ENCODE assay signal across 8 mouse cellular contexts in the genomic region with DNA sequence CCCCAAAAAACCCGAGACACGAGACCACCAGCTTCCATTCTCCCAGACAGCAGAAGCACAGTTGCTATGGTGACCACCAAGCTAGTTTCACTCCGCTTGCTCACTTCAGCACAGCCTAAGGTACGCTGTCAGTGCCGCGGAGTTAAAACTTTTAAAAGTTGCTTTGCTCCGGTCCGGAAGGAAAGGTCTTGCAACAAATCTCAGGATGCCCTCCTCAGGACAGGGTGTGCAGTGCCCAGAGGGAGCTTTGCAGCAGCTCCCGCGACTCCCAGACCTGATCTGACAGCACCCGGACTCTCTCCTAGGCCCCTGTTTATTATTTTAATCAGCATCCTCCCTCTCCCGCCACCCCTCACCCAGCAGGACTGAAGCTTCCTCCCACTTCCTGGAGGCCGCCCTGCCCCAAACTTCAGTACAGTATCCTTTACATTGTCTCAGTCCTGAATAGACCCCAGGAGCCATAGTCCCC.
DNase-seq lines count a peak whose midpoint lies in the region; ATAC-seq and TF ChIP-seq lines count a peak whose summit lies in the region.

No protein-coding gene starts in this region.

- peak; percentile 7 for TF ChIP-seq CTCF in ES-Bruce4 (IDR thresholded peaks at IDR 0.05; ENCODE audit: low read depth, low read length)

- peak overlapping the region; percentile 65 for H3K9ac ChIP-seq in ES-Bruce4 (ENCODE audit: low read depth, poor library complexity, severe bottlenecking)
- 0 out of 2 replicates have a peak overlapping the region, but pooled peaks have one; percentile 7 for H3K9ac ChIP-seq in forebrain, embryonic 15.5 days (replicated peaks)
- no peak overlapping the region for H3K9ac ChIP-seq in hindbrain, embryonic 16.5 days (ENCODE audit: low read depth, low read length)
- H3K9ac ChIP-seq in liver, embryonic 11.5 days (ENCODE audit: low read depth, low read length) = peak overlapping the region; percentile 37; the same call in 1 of the 2 replicates
- H3K9ac ChIP-seq in midbrain, embryonic 15.5 days = no peak overlapping the region

- H3K9me3 ChIP-seq in ES-Bruce4 (replicated peaks; ENCODE audit: control insufficient read depth, insufficient read depth, low read length, poor library complexity, severe bottlenecking) = no peaks in the 10 kb centered on the region
- H3K9me3 ChIP-seq in forebrain, embryonic 15.5 days = no peaks in the 10 kb centered on the region
- no peaks in the 10 kb centered on the region for H3K9me3 ChIP-seq in hindbrain, embryonic 16.5 days (ENCODE audit: control insufficient read depth, low read length)
- H3K9me3 ChIP-seq in liver, embryonic 11.5 days (ENCODE audit: control insufficient read depth, low read length) = no peaks in the 10 kb centered on the region
- H3K9me3 ChIP-seq in midbrain, embryonic 15.5 days = no peaks in the 10 kb centered on the region

- ATAC-seq in forebrain, embryonic 15.5 days (replicated peaks) = peak; percentile 89
- peak; percentile 90 for ATAC-seq in hindbrain, embryonic 16.5 days
- peak; percentile 74 for ATAC-seq in liver, embryonic 11.5 days (replicated peaks; ENCODE audit: low FRiP score)
- ATAC-seq in midbrain, embryonic 15.5 days (replicated peaks) = peak; percentile 94

- TF ChIP-seq EP300 in ES-Bruce4 (IDR thresholded peaks at IDR 0.05; ENCODE audit: insufficient read depth, low read depth, low read length) = peak; percentile 95

- no peaks in the 10 kb centered on the region for H3K27me3 ChIP-seq in ES-Bruce4 (ENCODE audit: control insufficient read depth, insufficient read depth, low read length, poor library complexity, severe bottlenecking)
- H3K27me3 ChIP-seq in forebrain, embryonic 15.5 days = peaks cover 9% of the 10 kb centered on the region; the same call in 1 of the 2 replicates
- no peaks in the 10 kb centered on the region for H3K27me3 ChIP-seq in hindbrain, embryonic 16.5 days (replicated peaks; ENCODE audit: control insufficient read depth, insufficient read depth, low read length)
- no peaks in the 10 kb centered on the region for H3K27me3 ChIP-seq in liver, embryonic 11.5 days (replicated peaks; ENCODE audit: control insufficient read depth, insufficient read depth, low read length)
- H3K27me3 ChIP-seq in midbrain, embryonic 15.5 days (replicated peaks) = no peaks in the 10 kb centered on the region

- H3K4me1 ChIP-seq in ES-Bruce4 (ENCODE audit: control insufficient read depth, insufficient read depth, low read length) = peaks cover 2% of the 10 kb centered on the region
- peaks cover 35% of the 10 kb centered on the region for H3K4me1 ChIP-seq in forebrain, embryonic 15.5 days
- H3K4me1 ChIP-seq in hindbrain, embryonic 16.5 days (ENCODE audit: control insufficient read depth, insufficient read depth, low read depth, low read length) = peaks cover 18% of the 10 kb centered on the region
- peaks cover 4% of the 10 kb centered on the region for H3K4me1 ChIP-seq in liver, embryonic 11.5 days (replicated peaks; ENCODE audit: control insufficient read depth, insufficient read depth, low read length)
- peaks cover 12% of the 10 kb centered on the region for H3K4me1 ChIP-seq in midbrain, embryonic 15.5 days

- peak overlapping the region; percentile 92 for H3K27ac ChIP-seq in ES-Bruce4 (ENCODE audit: insufficient read depth, low read length)
- H3K27ac ChIP-seq in forebrain, embryonic 15.5 days (replicated peaks) = no peak overlapping the region
- H3K27ac ChIP-seq in hindbrain, embryonic 16.5 days (ENCODE audit: low read depth, low read length) = no peak overlapping the region
- no peak overlapping the region for H3K27ac ChIP-seq in liver, embryonic 11.5 days (ENCODE audit: low read depth, low read length)
- no peak overlapping the region for H3K27ac ChIP-seq in midbrain, embryonic 15.5 days

- peak overlapping the region; percentile 44 for H3K4me2 ChIP-seq in forebrain, embryonic 15.5 days (replicated peaks)
- H3K4me2 ChIP-seq in hindbrain, embryonic 16.5 days (ENCODE audit: low read length) = peak overlapping the region; percentile 50
- peak overlapping the region; percentile 78 for H3K4me2 ChIP-seq in liver, embryonic 11.5 days
- peak overlapping the region; percentile 42 for H3K4me2 ChIP-seq in midbrain, embryonic 15.5 days

- no peak for TF ChIP-seq POLR2A in ES-Bruce4 (IDR thresholded peaks at IDR 0.05; ENCODE audit: insufficient read depth, low read length)

- H3K36me3 ChIP-seq in ES-Bruce4 (ENCODE audit: control insufficient read depth, insufficient read depth, low read length, poor library complexity, severe bottlenecking) = 0 out of 2 replicates have a peak, but pooled peaks cover 4% of the 10 kb centered on the region
- no peaks in the 10 kb centered on the region for H3K36me3 ChIP-seq in forebrain, embryonic 15.5 days
- H3K36me3 ChIP-seq in hindbrain, embryonic 16.5 days (ENCODE audit: control insufficient read depth, insufficient read depth, low read length) = no peaks in the 10 kb centered on the region
- H3K36me3 ChIP-seq in liver, embryonic 11.5 days (ENCODE audit: control insufficient read depth, insufficient read depth, low read length) = no peaks in the 10 kb centered on the region
- H3K36me3 ChIP-seq in midbrain, embryonic 15.5 days (replicated peaks) = no peaks in the 10 kb centered on the region

- peak overlapping the region; percentile 66 for H3K4me3 ChIP-seq in ES-Bruce4 (ENCODE audit: low read depth, low read length)
- H3K4me3 ChIP-seq in forebrain, embryonic 15.5 days = peak overlapping the region; percentile 29
- H3K4me3 ChIP-seq in hindbrain, embryonic 16.5 days (ENCODE audit: low read length) = peak overlapping the region; percentile 13
- peak overlapping the region; percentile 43 for H3K4me3 ChIP-seq in liver, embryonic 11.5 days (ENCODE audit: low read depth, low read length)
- H3K4me3 ChIP-seq in midbrain, embryonic 15.5 days = peak overlapping the region; percentile 19

- WGBS in forebrain, embryonic 15.5 days = under 1% methylated on average over 13 of the region's 13 CpGs
- 2% methylated on average over 13 of the region's 13 CpGs for WGBS in hindbrain, embryonic 16.5 days
- 1% methylated on average over 13 of the region's 13 CpGs for WGBS in liver, embryonic 11.5 days
- 1% methylated on average over 13 of the region's 13 CpGs for whole genome bisulfite sequencing in midbrain, embryonic 15.5 days

- DNase-seq in adrenal gland, postnatal 10 days = peak; percentile 47
- DNase-seq in liver, embryonic 11.5 days (ENCODE audit: low spot score) = peak; percentile 47
- DNase-seq in thymus, postnatal 0 days (ENCODE audit: low spot score) = peak; percentile 20
- DNase-seq in spleen, postnatal 4 days (ENCODE audit: low spot score in 2 of 2) = no peak

Comparison
In these comparisons a context has a peak if more than half of its experiments do, and no peak if none do; other contexts are left out.
1. H3K4me3 ChIP-seq: peak in every context shown above with its lines; median percentile 66 in ES-Bruce4; 43 in liver, embryonic 11.5 days; 29 in forebrain, embryonic 15.5 days; 19 in midbrain, embryonic 15.5 days; 13 in hindbrain, embryonic 16.5 days.
2. H3K9ac ChIP-seq: peak in ES-Bruce4 (single experiment), forebrain, embryonic 15.5 days (single experiment) and liver, embryonic 11.5 days (single experiment); none in hindbrain, embryonic 16.5 days (single experiment) and midbrain, embryonic 15.5 days (single experiment).
3. DNase-seq: peak in adrenal gland, postnatal 10 days (single experiment), liver, embryonic 11.5 days (single experiment) and thymus, postnatal 0 days (single experiment); none in spleen, postnatal 4 days (0 of 2).
4. Peak in every context shown above with its lines, with median percentiles within 50 percentile points of each other: ATAC-seq and H3K4me2 ChIP-seq.